Mouse (Mus musculus) kidney, embryonic 15.5 days (tissue): ENCODE measurements around the gene Gm49322. TPM values are rescaled to one million over a fixed set of nuclear protein-coding genes. Genes with fewer than 3 reads are reported as not detected.
A peak's percentile ranks its signal among the peaks of the same experiment; 100 is the strongest.

Experiments used
- ATAC-seq: fragments of 200-750 bp; cut with Nextera tagmentation; replicated peaks from 2 replicates; pipeline ENCODE4 v1.8.0; 2017; ENCODE audit warnings: moderate TSS enrichment; ENCODE audit not compliant: low FRiP score
- H3K27ac ChIP-seq: fragments of 300-500 bp; sonication (generic); 2 replicates; pipeline ENCODE4 v1.5.1; 2015; ENCODE audit warnings: mild to moderate bottlenecking, inconsistent platforms
- H3K27me3 ChIP-seq: fragments of 300-500 bp; sonication (generic); 2 replicates; pipeline ENCODE4 v1.6.1; 2015; ENCODE audit warnings: inconsistent platforms
- H3K36me3 ChIP-seq: fragments of 300-500 bp; sonication (generic); 2 replicates; pipeline ENCODE4 v1.6.1; 2015; ENCODE audit warnings: inconsistent platforms
- H3K4me1 ChIP-seq: fragments of 300-500 bp; sonication (generic); 2 replicates; pipeline ENCODE4 v1.6.1; 2015; ENCODE audit warnings: inconsistent platforms
- H3K4me2 ChIP-seq: fragments of 300-500 bp; sonication (generic); 2 replicates; pipeline ENCODE4 v1.6.1; 2015; ENCODE audit warnings: moderate library complexity, mild to moderate bottlenecking, inconsistent platforms
- H3K4me3 ChIP-seq: fragments of 300-500 bp; sonication (generic); replicated peaks from 2 replicates; pipeline ENCODE4 v1.5.1; 2015; ENCODE audit warnings: mild to moderate bottlenecking, inconsistent platforms
- H3K9ac ChIP-seq: fragments of 300-500 bp; sonication (generic); 2 replicates; pipeline ENCODE4 v1.6.1; 2015; ENCODE audit warnings: mild to moderate bottlenecking, inconsistent platforms
- H3K9me3 ChIP-seq: fragments of 300-500 bp; sonication (generic); replicated peaks from 2 replicates; pipeline ENCODE4 v1.6.1; 2016; ENCODE audit warnings: inconsistent platforms
- WGBS: fragments of 180-500 bp; shearing (Covaris S2); methylation state at CpG from one replicate; pipeline ENCODE4 v1.1.7; 2015; ENCODE audit warnings: mixed read lengths; 5-methylcytosine and 5-hydroxymethylcytosine counted together
- polyA plus RNA-seq: library from polyadenylated mRNA; unstranded; fragments of >200 nt; fragmentation: Nextera tagmentation; extraction: Ambion mirVana; gene quantifications from 2 replicates; pipeline ENCODE4 v1.2.1, GENCODE M21; 2015

The Gm49322 gene
- polyA plus RNA-seq, 1 experiment from 2014 or later: 5.3 TPM

DNA sequence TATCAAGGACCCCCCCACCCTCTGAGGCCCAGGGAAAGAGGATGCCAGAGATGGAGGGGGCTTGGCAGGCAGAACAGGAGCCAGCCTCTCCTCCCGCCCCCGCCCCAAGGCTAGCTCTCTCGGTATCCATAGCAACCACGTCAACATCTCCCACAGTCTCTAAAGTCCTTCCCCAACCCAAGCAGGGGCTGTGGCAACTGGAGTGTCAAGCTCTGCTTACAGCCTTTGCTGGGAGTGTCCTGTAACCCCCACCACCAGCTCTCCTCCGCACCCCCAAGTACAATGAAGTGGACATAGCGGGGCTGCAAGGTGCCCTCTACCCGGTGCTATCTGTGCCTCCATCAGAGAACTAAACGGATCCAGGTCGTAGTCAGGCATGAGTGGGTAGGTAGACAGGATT is 31.9 kb upstream of the Gm49322 start:
- peak overlapping the region; percentile 4; the same call in 1 of the 2 replicates for H3K4me2 ChIP-seq
- H3K4me3 ChIP-seq: no peak overlapping the region
- no peak overlapping the region for H3K9ac ChIP-seq
- WGBS: 54% methylated on average over 9 of the region's 9 CpGs
- no peak for ATAC-seq
- peaks cover 87% of the 10 kb centered on the region for H3K4me1 ChIP-seq
- no peaks in the 10 kb centered on the region for H3K36me3 ChIP-seq
- no peak overlapping the region for H3K27ac ChIP-seq
- no peaks in the 10 kb centered on the region for H3K27me3 ChIP-seq
- H3K9me3 ChIP-seq: no peaks in the 10 kb centered on the region

DNA sequence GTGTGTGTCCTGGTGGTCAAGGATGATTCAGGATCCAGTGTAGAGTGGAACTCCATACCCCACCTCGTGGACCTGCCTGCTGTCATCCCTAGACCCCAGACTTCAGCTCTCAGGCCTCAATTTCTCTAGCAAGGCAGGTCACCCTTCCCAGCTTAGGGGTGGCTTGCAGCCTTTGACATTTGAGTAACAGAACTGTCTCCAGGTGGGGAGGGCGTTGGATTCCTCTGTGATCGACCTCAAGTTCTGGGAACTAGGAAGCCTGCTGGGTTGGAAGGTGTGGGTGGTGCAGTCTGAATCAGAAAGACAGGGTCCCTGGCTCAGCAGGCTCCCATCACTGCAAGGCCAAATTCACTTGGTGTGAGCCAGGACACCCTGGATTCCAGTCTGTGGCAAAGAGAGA is 30.9 kb upstream of the Gm49322 start:
- H3K9ac ChIP-seq: peak overlapping the region; percentile 14; the same call in 1 of the 2 replicates
- no peak overlapping the region for H3K27ac ChIP-seq
- no peaks in the 10 kb centered on the region for H3K9me3 ChIP-seq
- H3K27me3 ChIP-seq: no peaks in the 10 kb centered on the region
- H3K4me3 ChIP-seq: peak overlapping the region; percentile 88; the same call in 1 of the 2 replicates
- H3K36me3 ChIP-seq: no peaks in the 10 kb centered on the region
- WGBS: 64% methylated on average over 3 of the region's 3 CpGs
- no peak for ATAC-seq
- H3K4me1 ChIP-seq: peaks cover 86% of the 10 kb centered on the region
- peak overlapping the region; percentile 96; the same call in 1 of the 2 replicates for H3K4me2 ChIP-seq

- peaks cover 76% of the 10 kb centered on the region for H3K4me1 ChIP-seq
- H3K9ac ChIP-seq: peak overlapping the region; percentile 82
- H3K4me2 ChIP-seq: peak overlapping the region; percentile 96
- H3K9me3 ChIP-seq: no peaks in the 10 kb centered on the region
- no peaks in the 10 kb centered on the region for H3K36me3 ChIP-seq
- H3K4me3 ChIP-seq: peak overlapping the region; percentile 88
- H3K27me3 ChIP-seq: no peaks in the 10 kb centered on the region
- 0 out of 2 replicates have a peak overlapping the region, but pooled peaks have one; percentile 97 for H3K27ac ChIP-seq
- ATAC-seq: no peak
- 12% methylated on average over 17 of the region's 17 CpGs for WGBS
These were observed 29.9 kb upstream of the Gm49322 start for GRCm38 (mm10) chr10:80575925-80576324.

DNA sequence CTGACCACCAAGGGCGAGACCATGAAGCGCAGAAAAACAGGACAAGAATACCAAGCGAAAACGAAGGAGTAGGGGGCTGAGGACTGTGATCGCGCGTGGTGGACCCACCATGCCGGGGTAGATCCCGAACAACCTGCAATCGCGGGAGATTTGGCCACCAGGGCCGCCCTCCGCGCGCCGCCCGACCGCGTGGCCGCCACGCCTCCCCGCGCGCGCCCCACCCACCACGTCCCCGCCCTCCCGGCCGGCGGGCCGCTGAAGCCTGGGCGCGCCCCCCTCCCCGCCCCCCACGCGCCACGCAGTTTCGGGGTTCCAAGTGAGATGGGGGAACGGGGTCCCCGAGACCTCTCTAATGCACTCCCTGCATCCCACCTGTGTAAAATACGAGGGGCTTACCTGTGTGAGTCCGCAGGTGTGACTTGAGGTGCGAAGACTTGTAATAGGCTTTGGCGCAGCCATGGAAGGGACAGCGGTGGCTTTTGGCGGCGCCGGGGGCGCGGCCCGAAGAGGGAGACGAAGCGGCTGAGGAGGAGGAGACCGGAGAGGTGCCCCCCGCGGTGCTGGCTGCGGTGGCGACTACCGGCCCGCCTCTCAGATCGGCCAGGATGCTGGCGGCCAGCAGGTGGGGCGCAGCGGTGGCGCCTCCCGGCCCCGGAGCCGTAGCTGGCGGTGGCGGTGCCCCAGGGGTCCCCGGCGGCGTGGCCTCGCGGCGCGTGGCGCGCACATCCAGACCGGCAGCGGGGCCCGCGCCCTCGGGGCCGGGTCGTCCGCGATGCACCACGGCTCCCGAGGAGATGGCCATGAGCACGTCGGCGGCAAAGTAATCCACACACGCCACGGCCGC is 29.2 kb upstream of the Gm49322 start:
- no peaks in the 10 kb centered on the region for H3K9me3 ChIP-seq
- peak overlapping the region; percentile 82 for H3K9ac ChIP-seq
- 0 out of 2 replicates have a peak, but pooled peaks cover 2% of the 10 kb centered on the region for H3K36me3 ChIP-seq
- peak overlapping the region; percentile 97 for H3K27ac ChIP-seq
- peak overlapping the region; percentile 96 for H3K4me2 ChIP-seq
- H3K4me1 ChIP-seq: peaks cover 70% of the 10 kb centered on the region
- H3K27me3 ChIP-seq: no peaks in the 10 kb centered on the region
- peak; percentile 2; the same call in 1 of the 2 replicates for ATAC-seq
- peak overlapping the region; percentile 88 for H3K4me3 ChIP-seq
- under 1% methylated on average over 92 of the region's 96 CpGs for WGBS

- peak; percentile 79 for ATAC-seq
- peak within 1 kb of the TSS; percentile 88 for H3K4me3 ChIP-seq
- peaks cover 61% of the 10 kb centered on the region for H3K4me1 ChIP-seq
- no peaks in the 10 kb centered on the region for H3K27me3 ChIP-seq
- peak within 1 kb of the TSS; percentile 82 for H3K9ac ChIP-seq
- peak within 1 kb of the TSS; percentile 96 for H3K4me2 ChIP-seq
- WGBS: under 1% methylated on average over 91 of the region's 97 CpGs
- H3K27ac ChIP-seq: peak within 1 kb of the TSS; percentile 97
- H3K36me3 ChIP-seq: peaks cover 8% of the 10 kb centered on the region
- H3K9me3 ChIP-seq: no peaks in the 10 kb centered on the region
These were observed 28.4 kb upstream of the Gm49322 start, which contains the start of gene Klf16 for GRCm38 (mm10) chr10:80577195-80578130. Gene Klf16, minus strand, starts transcription at chr10:80577321.

GRCm38 (mm10) chr10:80578131-80578750 is 27.6 kb upstream of the Gm49322 start:
- no peaks in the 10 kb centered on the region for H3K9me3 ChIP-seq
- peaks cover 55% of the 10 kb centered on the region for H3K4me1 ChIP-seq
- peak overlapping the region; percentile 82 for H3K9ac ChIP-seq
- H3K27me3 ChIP-seq: no peaks in the 10 kb centered on the region
- H3K36me3 ChIP-seq: peaks cover 12% of the 10 kb centered on the region
- peak overlapping the region; percentile 96 for H3K4me2 ChIP-seq
- H3K27ac ChIP-seq: peak overlapping the region; percentile 97
- peak; percentile 30 for ATAC-seq
- under 1% methylated on average over 29 of the region's 29 CpGs for WGBS
- peak overlapping the region; percentile 88 for H3K4me3 ChIP-seq

DNA sequence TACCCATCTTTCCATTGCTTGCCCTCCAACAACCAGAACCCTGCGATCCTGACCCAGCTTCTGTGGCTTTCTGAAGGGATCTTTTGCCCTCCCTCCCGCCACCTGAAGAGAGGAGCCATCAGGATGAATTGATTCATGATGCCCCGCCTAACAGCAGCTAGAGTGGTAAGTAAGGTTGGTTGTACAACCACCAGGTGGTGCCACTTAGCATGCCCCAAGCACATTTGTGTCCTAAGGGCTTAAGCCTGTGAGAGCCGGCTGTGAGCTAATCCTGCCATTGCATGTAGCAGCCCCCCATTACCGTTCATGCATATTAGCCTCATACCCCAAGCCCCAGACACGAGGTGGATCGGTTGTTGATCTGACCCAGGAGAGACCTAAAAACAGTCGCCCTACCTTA is 26.9 kb upstream of the Gm49322 start:
- Histone ChIP-seq H3K27ac (peak overlapping the region; percentile 97), H3K4me2 (peak overlapping the region; percentile 96), H3K27me3 (no peaks in the 10 kb centered on the region), H3K36me3 (peaks cover 19% of the 10 kb centered on the region), H3K4me3 (peak overlapping the region; percentile 88), H3K9ac (0 out of 2 replicates have a peak overlapping the region, but pooled peaks have one; percentile 6), H3K9me3 (no peaks in the 10 kb centered on the region), H3K4me1 (peaks cover 51% of the 10 kb centered on the region)
- 6% methylated on average over 8 of the region's 8 CpGs for WGBS
- ATAC-seq: no peak; the same call in 1 of the 2 replicates

- Histone ChIP-seq H3K27ac (no peak overlapping the region), H3K4me3 (no peak overlapping the region), H3K4me1 (peaks cover 51% of the 10 kb centered on the region), H3K4me2 (no peak overlapping the region), H3K27me3 (no peaks in the 10 kb centered on the region), H3K9me3 (no peaks in the 10 kb centered on the region), H3K9ac (no peak overlapping the region), H3K36me3 (peaks cover 45% of the 10 kb centered on the region)
- 92% methylated on average over 5 of the region's 5 CpGs for WGBS
- no peak for ATAC-seq
These were observed 22.8 kb upstream of the Gm49322 start for GRCm38 (mm10) chr10:80583047-80583446.

DNA sequence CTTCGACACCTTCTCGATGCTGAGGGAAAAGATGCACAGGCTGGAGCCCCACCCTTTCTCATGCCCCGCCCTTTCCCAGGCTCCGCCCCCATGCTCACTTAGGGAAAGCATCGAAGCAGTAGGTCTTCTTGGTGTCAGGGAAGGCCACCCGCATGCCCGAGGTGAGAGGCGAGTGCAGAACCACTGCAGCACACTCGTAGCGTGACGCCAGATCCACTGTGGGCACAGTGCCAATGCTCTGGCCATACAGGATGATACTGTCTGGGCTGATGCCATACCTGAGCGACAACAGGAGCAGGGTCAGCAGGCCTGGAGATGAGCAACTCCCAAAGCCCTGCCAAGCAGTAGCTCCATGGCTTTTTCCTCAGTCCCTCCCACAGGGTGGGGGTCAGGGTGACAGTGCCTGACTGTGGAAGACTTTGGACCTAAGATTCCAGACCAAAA is 21.8 kb upstream of the Gm49322 start:
- WGBS: 63% methylated on average over 12 of the region's 12 CpGs
- H3K36me3 ChIP-seq: peaks cover 45% of the 10 kb centered on the region
- H3K4me2 ChIP-seq: peak overlapping the region; percentile 42; the same call in 1 of the 2 replicates
- H3K27me3 ChIP-seq: no peaks in the 10 kb centered on the region
- no peaks in the 10 kb centered on the region for H3K9me3 ChIP-seq
- H3K4me1 ChIP-seq: peaks cover 52% of the 10 kb centered on the region
- H3K27ac ChIP-seq: peak overlapping the region; percentile 52; the same call in 1 of the 2 replicates
- H3K9ac ChIP-seq: no peak overlapping the region
- H3K4me3 ChIP-seq: no peak overlapping the region
- ATAC-seq: 0 out of 2 replicates have a peak, but pooled peaks have one; percentile 27

- Histone ChIP-seq H3K4me3 (0 out of 2 replicates have a peak overlapping the region, but pooled peaks have one; percentile 2), H3K4me2 (peak overlapping the region; percentile 42), H3K27ac (peak overlapping the region; percentile 52), H3K4me1 (peaks cover 52% of the 10 kb centered on the region), H3K27me3 (no peaks in the 10 kb centered on the region), H3K9me3 (no peaks in the 10 kb centered on the region), H3K36me3 (peaks cover 45% of the 10 kb centered on the region), H3K9ac (no peak overlapping the region)
- 76% methylated on average over 12 of the region's 12 CpGs for WGBS
- ATAC-seq: 0 out of 2 replicates have a peak, but pooled peaks have one; percentile 7
These were observed 20.9 kb upstream of the Gm49322 start for GRCm38 (mm10) chr10:80584642-80585552.
